Mouse (Mus musculus) G1E (cell line): ENCODE measurements around the gene D330020A13Rik.

Experiments
- CTCF ChIP-seq: IDR thresholded peaks from 2 replicates; pipeline ENCODE4 v1.5.1; 2012; ENCODE audit warnings: low read depth, low read length, inconsistent platforms, mixed read lengths
- GATA1 ChIP-seq: IDR thresholded peaks from 2 replicates; pipeline ENCODE4 v1.6.1; 2012; ENCODE audit warnings: borderline replicate concordance, low read length, inconsistent platforms, mixed read lengths
- GATA2 ChIP-seq: IDR thresholded peaks from 2 replicates; pipeline ENCODE4 v1.6.1; 2012; ENCODE audit warnings: low read depth, low read length, inconsistent platforms, borderline replicate concordance
- POLR2AphosphoS5 ChIP-seq: IDR thresholded peaks from 2 replicates; pipeline ENCODE4 v1.6.1; 2012; ENCODE audit warnings: low read depth, low read length, inconsistent platforms; ENCODE audit not compliant: insufficient replicate concordance
- TAL1 ChIP-seq: conservative IDR thresholded peaks from 2 replicates; pipeline ENCODE4 v1.6.1; 2012; ENCODE audit warnings: low read depth, low read length, inconsistent platforms, mixed read lengths

GRCm38 (mm10) chr6:120275301-120275700, 18.9 kb upstream of the D330020A13Rik start:
- TF ChIP-seq CTCF (no peak), TAL1 (no peak), GATA1 (no peak), GATA2 (no peak), POLR2AphosphoS5 (no peak)
